Mouse (Mus musculus): Measurements from ENCODE around the gene Pakap.

GRCm38 (mm10) chr4:57560010-57560409 is 8.0 kb upstream of the Pakap start:
- TF ChIP-seq CTCF (IDR thresholded peaks at IDR 0.05; ENCODE audit: control insufficient read depth, insufficient read depth, insufficient read length): no peak
- no peak for TF ChIP-seq USF1 (IDR thresholded peaks at IDR 0.05; ENCODE audit: low read depth)
- no peak for TF ChIP-seq FOSL1 (IDR thresholded peaks at IDR 0.05; ENCODE audit: insufficient read depth, low read length, poor library complexity, severe bottlenecking)
- no peak for TF ChIP-seq MYOG (IDR thresholded peaks at IDR 0.05; ENCODE audit: control insufficient read depth, extremely low read depth, insufficient read length)
- peak; percentile 22 for TF ChIP-seq MAX (IDR thresholded peaks at IDR 0.05)
